Mouse (Mus musculus) forebrain, embryonic 12.5 days (tissue): ENCODE data around the gene Gripap1. TPM values are rescaled to one million over a fixed set of nuclear protein-coding genes. Genes with fewer than 3 reads are reported as not detected.

Source experiments
- ATAC-seq: fragments of 200-750 bp; cut with Nextera tagmentation; 2 replicates; pipeline ENCODE4 v1.8.0; 2017; ENCODE audit warnings: moderate TSS enrichment; ENCODE audit not compliant: low FRiP score
- H3K27ac ChIP-seq: fragments of 300-500 bp; sonication (generic); 2 replicates; pipeline ENCODE4 v1.5.1; 2016; ENCODE audit warnings: mild to moderate bottlenecking
- H3K27me3 ChIP-seq: fragments of 300-500 bp; sonication (generic); 2 replicates; pipeline ENCODE4 v1.6.1; 2016; ENCODE audit warnings: mild to moderate bottlenecking
- H3K36me3 ChIP-seq: fragments of 300-500 bp; sonication (generic); replicated peaks from 2 replicates; pipeline ENCODE4 v1.6.1; 2016; ENCODE audit warnings: mild to moderate bottlenecking
- H3K4me1 ChIP-seq: fragments of 300-500 bp; sonication (generic); 2 replicates; pipeline ENCODE4 v1.6.1; 2016
- H3K4me2 ChIP-seq: fragments of 300-500 bp; sonication (generic); 2 replicates; pipeline ENCODE4 v1.6.1; 2016; ENCODE audit warnings: mild to moderate bottlenecking, moderate library complexity
- H3K4me3 ChIP-seq: fragments of 300-500 bp; sonication (generic); replicated peaks from 2 replicates; pipeline ENCODE4 v1.5.1; 2016; ENCODE audit warnings: mild to moderate bottlenecking
- H3K9ac ChIP-seq: fragments of 300-500 bp; sonication (generic); 2 replicates; pipeline ENCODE4 v1.6.1; 2016; ENCODE audit warnings: mild to moderate bottlenecking
- H3K9me3 ChIP-seq: fragments of 300-500 bp; sonication (generic); 2 replicates; pipeline ENCODE4 v1.6.1; 2016
- WGBS: fragments of 180-500 bp; shearing (Covaris S2); methylation state at CpG from one replicate; pipeline ENCODE4 v1.1.7; 2016; 5-methylcytosine and 5-hydroxymethylcytosine counted together
- microRNA counts: library from miRNA; unstranded; fragments of <30 nt; microRNA quantifications from one replicate; lab custom pipeline; 2017
- microRNA-seq: library from miRNA; unstranded; fragments of <30 nt; microRNA quantifications from one replicate; pipeline ENCODE4, GENCODE M21; 2017
- polyA plus RNA-seq: library from polyadenylated mRNA; unstranded; fragments of >200 nt; fragmentation: Nextera tagmentation; extraction: Ambion mirVana; gene quantifications from 2 replicates; pipeline ENCODE4 v1.2.1, GENCODE M21; 2016

The Gripap1 gene
- polyA plus RNA-seq, 1 experiment from 2014 or later: 75.7 TPM

GRCm38 (mm10) chrX:7859191-7859753, 69.7 kb downstream of the Gripap1 start:
- no peak for ATAC-seq
- Histone ChIP-seq H3K27me3 (no peaks in the 10 kb centered on the region), H3K9ac (no peak overlapping the region), H3K27ac (no peak overlapping the region), H3K4me1 (no peaks in the 10 kb centered on the region), H3K4me3 (no peak overlapping the region), H3K36me3 (peaks cover 7% of the 10 kb centered on the region; the same call in 1 of the 2 replicates), H3K9me3 (no peaks in the 10 kb centered on the region), H3K4me2 (no peak overlapping the region)
- WGBS: 79% methylated on average over 3 of the region's 3 CpGs

DNA sequence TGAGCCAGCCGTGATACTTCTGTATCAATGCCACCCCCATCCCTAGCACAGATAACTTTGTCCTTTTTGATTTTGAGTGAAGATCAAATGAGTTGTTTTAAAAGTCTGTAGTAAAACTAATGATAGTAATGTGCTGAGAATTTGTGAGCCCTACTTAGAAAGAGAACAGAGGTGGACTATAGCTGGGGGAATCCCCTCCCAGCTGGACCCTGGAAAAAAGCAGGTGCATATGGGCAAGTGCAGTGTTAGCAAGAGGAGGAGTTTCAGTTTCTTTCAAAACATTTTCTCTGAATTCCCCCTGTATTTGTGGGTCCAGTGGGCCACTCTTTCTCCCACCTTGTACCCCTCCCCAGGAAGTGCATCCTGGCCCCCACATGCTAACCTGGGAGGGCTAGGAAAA, 73.6 kb downstream of the Gripap1 start:
- no peaks in the 10 kb centered on the region for H3K27me3 ChIP-seq
- H3K4me2 ChIP-seq: no peak overlapping the region
- H3K9me3 ChIP-seq: no peaks in the 10 kb centered on the region
- H3K4me1 ChIP-seq: no peaks in the 10 kb centered on the region
- H3K36me3 ChIP-seq: peaks cover 12% of the 10 kb centered on the region; the same call in 1 of the 2 replicates
- 81% methylated on average over 1 of the region's 1 CpGs for WGBS
- H3K27ac ChIP-seq: no peak overlapping the region
- H3K9ac ChIP-seq: no peak overlapping the region
- no peak overlapping the region for H3K4me3 ChIP-seq
- no peak for ATAC-seq

DNA sequence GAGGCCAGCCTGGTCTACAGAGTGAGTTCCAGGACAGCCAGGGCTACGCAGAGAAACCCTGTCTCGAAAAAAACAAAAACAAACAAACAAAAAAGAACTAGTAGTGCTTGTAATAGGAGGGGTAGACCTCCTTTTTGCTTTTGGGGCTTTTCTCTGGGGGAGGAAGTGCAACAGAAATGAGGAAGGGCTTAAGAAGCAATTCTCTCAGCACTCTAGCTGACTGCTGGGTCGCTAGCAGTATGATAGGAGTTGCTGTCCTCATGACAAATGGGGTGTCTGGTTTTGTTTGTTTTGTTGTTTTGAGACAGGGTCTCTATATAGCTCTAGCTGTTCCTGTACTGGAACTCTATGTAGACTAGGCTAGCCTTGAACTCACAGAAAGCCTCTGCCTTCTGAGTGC, 75.0 kb downstream of the Gripap1 start:
- Histone ChIP-seq H3K36me3 (peaks cover 9% of the 10 kb centered on the region; the same call in 1 of the 2 replicates), H3K9ac (no peak overlapping the region), H3K9me3 (no peaks in the 10 kb centered on the region), H3K4me1 (peaks cover 1% of the 10 kb centered on the region; the same call in 1 of the 2 replicates), H3K4me2 (no peak overlapping the region), H3K4me3 (no peak overlapping the region), H3K27ac (no peak overlapping the region), H3K27me3 (no peaks in the 10 kb centered on the region)
- no peak for ATAC-seq
- WGBS: 77% methylated on average over 3 of the region's 3 CpGs

GRCm38 (mm10) chrX:7865343-7865742, 75.8 kb downstream of the Gripap1 start:
- WGBS: 88% methylated on average over 2 of the region's 2 CpGs
- H3K9ac ChIP-seq: no peak overlapping the region
- H3K4me3 ChIP-seq: no peak overlapping the region
- H3K27me3 ChIP-seq: no peaks in the 10 kb centered on the region
- H3K36me3 ChIP-seq: 0 out of 2 replicates have a peak, but pooled peaks cover 9% of the 10 kb centered on the region
- ATAC-seq: no peak
- no peaks in the 10 kb centered on the region for H3K9me3 ChIP-seq
- H3K4me1 ChIP-seq: peaks cover 5% of the 10 kb centered on the region; the same call in 1 of the 2 replicates
- no peak overlapping the region for H3K27ac ChIP-seq
- H3K4me2 ChIP-seq: no peak overlapping the region

DNA sequence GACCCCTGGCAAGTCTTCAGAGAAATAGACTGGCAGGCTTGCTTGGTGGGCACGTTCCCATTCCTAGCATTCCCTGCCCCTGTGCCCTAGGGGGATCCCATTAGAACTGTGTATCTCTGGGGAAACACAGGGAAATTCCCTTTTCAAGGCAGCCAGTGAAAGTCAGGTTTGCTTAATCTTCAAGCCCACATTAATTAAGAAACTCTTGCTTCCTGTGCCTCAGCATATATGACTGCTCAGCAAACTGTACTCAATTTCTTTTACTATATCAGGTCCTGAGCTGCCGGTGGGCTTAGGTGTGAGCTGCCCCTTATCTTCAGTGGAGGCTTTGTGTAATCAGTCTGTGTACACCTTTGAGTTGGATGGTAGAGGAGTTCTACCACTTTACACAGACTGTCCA, 76.2 kb downstream of the Gripap1 start:
- no peak for ATAC-seq
- Histone ChIP-seq H3K9me3 (no peaks in the 10 kb centered on the region), H3K36me3 (0 out of 2 replicates have a peak, but pooled peaks cover 9% of the 10 kb centered on the region)

GRCm38 (mm10) chrX:7867141-7867540, 77.6 kb downstream of the Gripap1 start:
- no peaks in the 10 kb centered on the region for H3K27me3 ChIP-seq
- no peaks in the 10 kb centered on the region for H3K9me3 ChIP-seq
- 89% methylated on average over 1 of the region's 1 CpGs for WGBS
- H3K4me1 ChIP-seq: peaks cover 5% of the 10 kb centered on the region; the same call in 1 of the 2 replicates
- no peak overlapping the region for H3K4me3 ChIP-seq
- H3K27ac ChIP-seq: no peak overlapping the region
- no peak for ATAC-seq
- no peak overlapping the region for H3K4me2 ChIP-seq
- H3K36me3 ChIP-seq: 0 out of 2 replicates have a peak, but pooled peaks cover 9% of the 10 kb centered on the region
- no peak overlapping the region for H3K9ac ChIP-seq

More for the DNA sequence above, 76.2 kb downstream of the Gripap1 start:
- Histone ChIP-seq H3K9ac (no peak overlapping the region), H3K27ac (no peak overlapping the region), H3K4me2 (no peak overlapping the region), H3K4me3 (no peak overlapping the region), H3K4me1 (peaks cover 5% of the 10 kb centered on the region; the same call in 1 of the 2 replicates), H3K27me3 (no peaks in the 10 kb centered on the region)
- WGBS: 82% methylated on average over 2 of the region's 2 CpGs

DNA sequence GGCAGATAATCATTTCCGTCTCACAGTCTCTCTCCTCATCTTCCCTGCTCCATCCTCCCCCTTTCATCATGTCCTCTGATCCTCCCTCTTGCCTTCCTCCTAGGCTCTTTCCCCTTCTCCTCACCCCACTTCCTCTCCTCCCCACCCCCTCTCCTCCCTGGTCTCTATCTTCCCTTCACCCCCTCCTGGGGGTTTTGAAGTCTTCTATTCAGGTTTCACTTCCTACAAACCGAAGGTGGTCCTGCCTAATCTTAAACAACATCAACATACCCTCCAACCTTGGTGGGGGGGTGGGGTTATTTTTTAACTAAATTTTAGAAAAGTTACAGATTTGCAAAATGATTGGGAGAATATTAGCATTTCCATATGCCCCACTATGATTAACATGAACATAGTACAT, 78.9 kb downstream of the Gripap1 start:
- no peaks in the 10 kb centered on the region for H3K9me3 ChIP-seq
- no peak overlapping the region for H3K4me2 ChIP-seq
- peaks cover 5% of the 10 kb centered on the region; the same call in 1 of the 2 replicates for H3K4me1 ChIP-seq
- H3K4me3 ChIP-seq: no peak overlapping the region
- no peak overlapping the region for H3K9ac ChIP-seq
- H3K27me3 ChIP-seq: no peaks in the 10 kb centered on the region
- peaks cover 10% of the 10 kb centered on the region; the same call in 1 of the 2 replicates for H3K36me3 ChIP-seq
- no peak for ATAC-seq
- H3K27ac ChIP-seq: no peak overlapping the region
- WGBS: 44% methylated on average over 2 of the region's 2 CpGs

DNA sequence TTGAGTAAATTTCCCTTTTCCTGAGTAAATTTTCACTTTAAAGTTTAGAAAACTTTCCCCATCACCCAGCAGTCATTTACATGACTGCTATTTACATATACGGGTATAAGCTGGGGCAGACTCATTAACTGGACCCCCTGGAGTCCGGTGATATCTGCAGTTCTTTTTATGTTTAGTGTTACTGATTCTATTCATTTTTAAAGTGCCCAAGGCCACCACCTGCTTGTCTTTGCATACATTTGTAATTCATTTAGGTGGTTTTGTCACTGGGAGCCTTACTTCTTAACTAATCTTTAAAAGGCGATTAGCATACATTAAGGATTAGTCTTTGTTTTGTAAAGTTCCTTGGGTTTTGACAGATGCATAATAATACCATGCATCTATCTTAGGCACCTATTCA, 80.3 kb downstream of the Gripap1 start:
- 25% methylated on average over 3 of the region's 3 CpGs for WGBS
- H3K9me3 ChIP-seq: no peaks in the 10 kb centered on the region
- no peak overlapping the region for H3K4me2 ChIP-seq
- H3K27ac ChIP-seq: no peak overlapping the region
- H3K4me3 ChIP-seq: no peak overlapping the region
- H3K27me3 ChIP-seq: no peaks in the 10 kb centered on the region
- no peak for ATAC-seq
- peaks cover 17% of the 10 kb centered on the region for H3K36me3 ChIP-seq
- no peak overlapping the region for H3K9ac ChIP-seq
- H3K4me1 ChIP-seq: peaks cover 5% of the 10 kb centered on the region; the same call in 1 of the 2 replicates

MicroRNAs within 50 kb of the gene (microRNA counts, 519-probe panel; counts per million panel counts)
- 4,826 counts per million, percentile 63 among the panel's probes with 10 or more counts for microRNA mmu-miR-1198 (lab: Ali Mortazavi, UCI)

Small RNA genes lying within 50 kb of the gene (microRNA-seq; reads per million reads assigned to microRNA genes)
- gene Mir1198: 46.1 reads per million, percentile 43 among the genes with 10 or more reads in this experiment

Other genes starting within 250 kb of the Gripap1 start
- 0.26 TPM in 1 of 2 replicates, not detected in the other for gene Foxp3, start 216.1 kb upstream of the Gripap1 start, polyA plus RNA-seq
- 4.1 and 4.4 TPM in 2 replicates for gene Ppp1r3f, start 215.5 kb upstream of the Gripap1 start, polyA plus RNA-seq
- gene Ccdc22, start 184.2 kb upstream of the Gripap1 start, polyA plus RNA-seq: 35.4 and 36.5 TPM in 2 replicates
- not detected in 2 replicates for gene Cacna1f, start 182.7 kb upstream of the Gripap1 start, polyA plus RNA-seq
- 42.0 and 44.8 TPM in 2 replicates for gene Syp, start 151.3 kb upstream of the Gripap1 start, polyA plus RNA-seq
- gene Prickle3, start 132.5 kb upstream of the Gripap1 start, polyA plus RNA-seq: 2.0 and 2.6 TPM in 2 replicates
- 45.5 and 52.0 TPM in 2 replicates for gene Plp2, start 118.4 kb upstream of the Gripap1 start, polyA plus RNA-seq
- gene Magix, start 108.5 kb upstream of the Gripap1 start, polyA plus RNA-seq: 0.09 and 0.19 TPM in 2 replicates
- gene Gpkow, start 92.6 kb upstream of the Gripap1 start, polyA plus RNA-seq: 45.6 and 53.4 TPM in 2 replicates
- gene Wdr45, start 75.4 kb upstream of the Gripap1 start, polyA plus RNA-seq: 21.1 and 21.2 TPM in 2 replicates
- 0.66 TPM in 1 of 2 replicates, not detected in the other for gene Gm45208, start 67.5 kb upstream of the Gripap1 start, polyA plus RNA-seq
- gene Praf2, start 61.3 kb upstream of the Gripap1 start, polyA plus RNA-seq: 79.5 and 84.7 TPM in 2 replicates
- 29.6 and 31.1 TPM in 2 replicates for gene Ccdc120, start 38.9 kb upstream of the Gripap1 start, polyA plus RNA-seq
- gene Tfe3, start 27.2 kb upstream of the Gripap1 start, polyA plus RNA-seq: 27.9 and 30.3 TPM in 2 replicates
- 0.95 and 1.5 TPM in 2 replicates for gene Kcnd1, start 32.5 kb downstream of the Gripap1 start, polyA plus RNA-seq
- gene Otud5, start 51.6 kb downstream of the Gripap1 start, polyA plus RNA-seq: 60.8 and 63.0 TPM in 2 replicates
- gene Pim2, start 88.5 kb downstream of the Gripap1 start, polyA plus RNA-seq: 10.4 and 13.2 TPM in 2 replicates
- gene Slc35a2, start 94.3 kb downstream of the Gripap1 start, polyA plus RNA-seq: 30.4 and 31.8 TPM in 2 replicates
- gene Pqbp1, start 109.5 kb downstream of the Gripap1 start, polyA plus RNA-seq: 169 and 181 TPM in 2 replicates
- 146 and 158 TPM in 2 replicates for gene Timm17b, start 109.6 kb downstream of the Gripap1 start, polyA plus RNA-seq
- not detected in 2 replicates for gene Gm10491, start 118.1 kb downstream of the Gripap1 start, polyA plus RNA-seq
- gene Gm10490, start 119.8 kb downstream of the Gripap1 start, polyA plus RNA-seq: not detected in 2 replicates
- 57.6 and 59.9 TPM in 2 replicates for gene Pcsk1n, start 130.1 kb downstream of the Gripap1 start, polyA plus RNA-seq
- not detected in 2 replicates for gene Eras, start 138.8 kb downstream of the Gripap1 start, polyA plus RNA-seq
- gene Hdac6, start 158.1 kb downstream of the Gripap1 start, polyA plus RNA-seq: 81.5 and 85.6 TPM in 2 replicates
- 0.87 and 0.97 TPM in 2 replicates for gene Gata1, start 188.3 kb downstream of the Gripap1 start, polyA plus RNA-seq
- 0.31 and 0.42 TPM in 2 replicates for gene Glod5, start 228.7 kb downstream of the Gripap1 start, polyA plus RNA-seq